Mouse (Mus musculus): ENCODE measurements around the gene Btf3. TPM values are rescaled to one million over a fixed set of nuclear protein-coding genes. Genes with fewer than 3 reads are reported as not detected.

Gene Btf3
- polyA plus RNA-seq, 1 experiment from 2014 or later = 461 TPM

GRCm38 (mm10) chr13:98316140-98316479 lies 696 bp downstream of the Btf3 start:
- under 1% methylated on average over 17 of the region's 17 CpGs for WGBS
- H3K27me3 ChIP-seq (ENCODE audit: control insufficient read depth, insufficient read depth, low read depth, low read length) = no peaks in the 10 kb centered on the region

GRCm38 (mm10) chr13:98315124-98315523 lies 1.7 kb downstream of the Btf3 start:
- no peak overlapping the region for H3K4me3 ChIP-seq (ENCODE audit: low read depth, low read length)
- ATAC-seq = no peak
- no peak overlapping the region for H3K9ac ChIP-seq (ENCODE audit: low read depth, low read length)
- H3K27ac ChIP-seq (ENCODE audit: low read length) = no peak overlapping the region
- H3K9me3 ChIP-seq (replicated peaks; ENCODE audit: control insufficient read depth, low read length, poor library complexity, severe bottlenecking) = no peaks in the 10 kb centered on the region
- H3K4me1 ChIP-seq (ENCODE audit: control insufficient read depth, insufficient read depth, low read length) = peaks cover 15% of the 10 kb centered on the region
- no peaks in the 10 kb centered on the region for H3K27me3 ChIP-seq (ENCODE audit: control insufficient read depth, insufficient read depth, low read depth, low read length)
- peaks cover 9% of the 10 kb centered on the region for H3K36me3 ChIP-seq (ENCODE audit: control insufficient read depth, insufficient read depth, low read length)
- H3K4me2 ChIP-seq (ENCODE audit: low read length) = peak overlapping the region; percentile 21
- WGBS = 84% methylated on average over 4 of the region's 4 CpGs

More at GRCm38 (mm10) chr13:98316140-98316479, 696 bp downstream of the Btf3 start:
- peak overlapping the region; percentile 85 for H3K27ac ChIP-seq (ENCODE audit: low read length)
- H3K4me3 ChIP-seq (ENCODE audit: low read depth, low read length) = peak overlapping the region; percentile 100
- H3K36me3 ChIP-seq (ENCODE audit: control insufficient read depth, insufficient read depth, low read length) = peaks cover 6% of the 10 kb centered on the region
- ATAC-seq = no peak
- H3K9ac ChIP-seq (ENCODE audit: low read depth, low read length) = peak overlapping the region; percentile 98
- peaks cover 15% of the 10 kb centered on the region for H3K4me1 ChIP-seq (ENCODE audit: control insufficient read depth, insufficient read depth, low read length)
- H3K9me3 ChIP-seq (replicated peaks; ENCODE audit: control insufficient read depth, low read length, poor library complexity, severe bottlenecking) = no peaks in the 10 kb centered on the region
- peak overlapping the region; percentile 65 for H3K4me2 ChIP-seq (ENCODE audit: low read length)

GRCm38 (mm10) chr13:98313631-98314030 lies 3.2 kb downstream of the Btf3 start:
- Histone ChIP-seq H3K4me2 (ENCODE audit: low read length) (no peak overlapping the region), H3K27me3 (ENCODE audit: control insufficient read depth, insufficient read depth, low read depth, low read length) (no peaks in the 10 kb centered on the region), H3K36me3 (ENCODE audit: control insufficient read depth, insufficient read depth, low read length) (peaks cover 13% of the 10 kb centered on the region), H3K9ac (ENCODE audit: low read depth, low read length) (no peak overlapping the region), H3K4me1 (ENCODE audit: control insufficient read depth, insufficient read depth, low read length) (peaks cover 15% of the 10 kb centered on the region), H3K27ac (ENCODE audit: low read length) (no peak overlapping the region), H3K4me3 (ENCODE audit: low read depth, low read length) (no peak overlapping the region), H3K9me3 (replicated peaks; ENCODE audit: control insufficient read depth, low read length, poor library complexity, severe bottlenecking) (no peaks in the 10 kb centered on the region)
- 78% methylated on average over 7 of the region's 7 CpGs for WGBS
- no peak for ATAC-seq

GRCm38 (mm10) chr13:98311597-98311996 lies 5.2 kb downstream of the Btf3 start:
- Histone ChIP-seq H3K4me3 (ENCODE audit: low read depth, low read length) (no peak overlapping the region), H3K9ac (ENCODE audit: low read depth, low read length) (no peak overlapping the region), H3K27ac (ENCODE audit: low read length) (no peak overlapping the region), H3K4me2 (ENCODE audit: low read length) (no peak overlapping the region), H3K4me1 (ENCODE audit: control insufficient read depth, insufficient read depth, low read length) (peaks cover 15% of the 10 kb centered on the region), H3K9me3 (replicated peaks; ENCODE audit: control insufficient read depth, low read length, poor library complexity, severe bottlenecking) (no peaks in the 10 kb centered on the region), H3K36me3 (ENCODE audit: control insufficient read depth, insufficient read depth, low read length) (peaks cover 14% of the 10 kb centered on the region), H3K27me3 (ENCODE audit: control insufficient read depth, insufficient read depth, low read depth, low read length) (no peaks in the 10 kb centered on the region)
- ATAC-seq = no peak
- WGBS = 95% methylated on average over 5 of the region's 5 CpGs

- Histone ChIP-seq H3K9ac (ENCODE audit: low read depth, low read length) (no peak overlapping the region), H3K27me3 (ENCODE audit: control insufficient read depth, insufficient read depth, low read depth, low read length) (no peaks in the 10 kb centered on the region), H3K4me2 (ENCODE audit: low read length) (no peak overlapping the region), H3K4me1 (ENCODE audit: control insufficient read depth, insufficient read depth, low read length) (peaks cover 3% of the 10 kb centered on the region; the same call in 1 of the 2 replicates), H3K4me3 (ENCODE audit: low read depth, low read length) (no peak overlapping the region), H3K27ac (ENCODE audit: low read length) (no peak overlapping the region), H3K36me3 (ENCODE audit: control insufficient read depth, insufficient read depth, low read length) (peaks cover 14% of the 10 kb centered on the region), H3K9me3 (replicated peaks; ENCODE audit: control insufficient read depth, low read length, poor library complexity, severe bottlenecking) (no peaks in the 10 kb centered on the region)
- ATAC-seq = no peak
- 82% methylated on average over 4 of the region's 4 CpGs for WGBS
Observed at GRCm38 (mm10) chr13:98308724-98309123, 8.1 kb downstream of the Btf3 start.

- Histone ChIP-seq H3K27me3 (ENCODE audit: control insufficient read depth, insufficient read depth, low read depth, low read length) (no peaks in the 10 kb centered on the region), H3K9ac (ENCODE audit: low read depth, low read length) (no peak overlapping the region), H3K36me3 (ENCODE audit: control insufficient read depth, insufficient read depth, low read length) (peaks cover 14% of the 10 kb centered on the region), H3K4me2 (ENCODE audit: low read length) (no peak overlapping the region), H3K27ac (ENCODE audit: low read length) (no peak overlapping the region), H3K9me3 (replicated peaks; ENCODE audit: control insufficient read depth, low read length, poor library complexity, severe bottlenecking) (no peaks in the 10 kb centered on the region), H3K4me1 (ENCODE audit: control insufficient read depth, insufficient read depth, low read length) (peaks cover 3% of the 10 kb centered on the region; the same call in 1 of the 2 replicates), H3K4me3 (ENCODE audit: low read depth, low read length) (no peak overlapping the region)
- ATAC-seq = no peak
- 92% methylated on average over 5 of the region's 5 CpGs for WGBS
Observed at GRCm38 (mm10) chr13:98308004-98308403, 8.8 kb downstream of the Btf3 start.

GRCm38 (mm10) chr13:98306852-98307475 lies 9.8 kb downstream of the Btf3 start:
- no peak overlapping the region for H3K9ac ChIP-seq (ENCODE audit: low read depth, low read length)
- no peak for ATAC-seq
- H3K4me1 ChIP-seq (ENCODE audit: control insufficient read depth, insufficient read depth, low read length) = peaks cover 3% of the 10 kb centered on the region; the same call in 1 of the 2 replicates
- H3K9me3 ChIP-seq (replicated peaks; ENCODE audit: control insufficient read depth, low read length, poor library complexity, severe bottlenecking) = no peaks in the 10 kb centered on the region
- peaks cover 11% of the 10 kb centered on the region for H3K36me3 ChIP-seq (ENCODE audit: control insufficient read depth, insufficient read depth, low read length)
- H3K4me2 ChIP-seq (ENCODE audit: low read length) = no peak overlapping the region
- H3K27ac ChIP-seq (ENCODE audit: low read length) = no peak overlapping the region
- no peak overlapping the region for H3K4me3 ChIP-seq (ENCODE audit: low read depth, low read length)
- H3K27me3 ChIP-seq (ENCODE audit: control insufficient read depth, insufficient read depth, low read depth, low read length) = no peaks in the 10 kb centered on the region
- 51% methylated on average over 14 of the region's 14 CpGs for WGBS

- no peak for ATAC-seq
- H3K27ac ChIP-seq (ENCODE audit: low read length) = peak overlapping the region; percentile 44; the same call in 1 of the 2 replicates
Observed at GRCm38 (mm10) chr13:98306393-98306792, 10.4 kb downstream of the Btf3 start.

GRCm38 (mm10) chr13:98305257-98305656 lies 11.5 kb downstream of the Btf3 start:
- no peaks in the 10 kb centered on the region for H3K9me3 ChIP-seq (replicated peaks; ENCODE audit: control insufficient read depth, low read length, poor library complexity, severe bottlenecking)
- no peak overlapping the region for H3K9ac ChIP-seq (ENCODE audit: low read depth, low read length)
- peaks cover 5% of the 10 kb centered on the region for H3K36me3 ChIP-seq (ENCODE audit: control insufficient read depth, insufficient read depth, low read length)
- no peaks in the 10 kb centered on the region for H3K27me3 ChIP-seq (ENCODE audit: control insufficient read depth, insufficient read depth, low read depth, low read length)
- no peak overlapping the region for H3K4me2 ChIP-seq (ENCODE audit: low read length)
- 87% methylated on average over 9 of the region's 9 CpGs for WGBS
- H3K4me3 ChIP-seq (ENCODE audit: low read depth, low read length) = no peak overlapping the region
- no peak overlapping the region for H3K27ac ChIP-seq (ENCODE audit: low read length)
- peaks cover 3% of the 10 kb centered on the region; the same call in 1 of the 2 replicates for H3K4me1 ChIP-seq (ENCODE audit: control insufficient read depth, insufficient read depth, low read length)
- no peak for ATAC-seq

More at GRCm38 (mm10) chr13:98306393-98306792, 10.4 kb downstream of the Btf3 start:
- WGBS = 29% methylated on average over 5 of the region's 5 CpGs
- Histone ChIP-seq H3K9me3 (replicated peaks; ENCODE audit: control insufficient read depth, low read length, poor library complexity, severe bottlenecking) (no peaks in the 10 kb centered on the region), H3K4me1 (ENCODE audit: control insufficient read depth, insufficient read depth, low read length) (peaks cover 3% of the 10 kb centered on the region; the same call in 1 of the 2 replicates), H3K36me3 (ENCODE audit: control insufficient read depth, insufficient read depth, low read length) (peaks cover 10% of the 10 kb centered on the region), H3K27me3 (ENCODE audit: control insufficient read depth, insufficient read depth, low read depth, low read length) (no peaks in the 10 kb centered on the region), H3K4me3 (ENCODE audit: low read depth, low read length) (no peak overlapping the region), H3K9ac (ENCODE audit: low read depth, low read length) (no peak overlapping the region), H3K4me2 (ENCODE audit: low read length) (no peak overlapping the region)
